Mouse (Mus musculus) spleen, embryonic (tissue): Measurements from ENCODE around the gene 1810030O07Rik.
"Not testable (repeated sequence)": the region's sequence is repeated elsewhere in the genome, so short reads cannot be mapped to it uniquely, and the experiment has no call there.

ENCODE experiments used
- CTCF ChIA-PET: fragments of 350-600 bp; sonication (Branson Sonifier 250); formaldehyde crosslinking; loops from one replicate; lab custom pipeline; 2022; lab: Charles Lee

Gene 1810030O07Rik

DNA sequence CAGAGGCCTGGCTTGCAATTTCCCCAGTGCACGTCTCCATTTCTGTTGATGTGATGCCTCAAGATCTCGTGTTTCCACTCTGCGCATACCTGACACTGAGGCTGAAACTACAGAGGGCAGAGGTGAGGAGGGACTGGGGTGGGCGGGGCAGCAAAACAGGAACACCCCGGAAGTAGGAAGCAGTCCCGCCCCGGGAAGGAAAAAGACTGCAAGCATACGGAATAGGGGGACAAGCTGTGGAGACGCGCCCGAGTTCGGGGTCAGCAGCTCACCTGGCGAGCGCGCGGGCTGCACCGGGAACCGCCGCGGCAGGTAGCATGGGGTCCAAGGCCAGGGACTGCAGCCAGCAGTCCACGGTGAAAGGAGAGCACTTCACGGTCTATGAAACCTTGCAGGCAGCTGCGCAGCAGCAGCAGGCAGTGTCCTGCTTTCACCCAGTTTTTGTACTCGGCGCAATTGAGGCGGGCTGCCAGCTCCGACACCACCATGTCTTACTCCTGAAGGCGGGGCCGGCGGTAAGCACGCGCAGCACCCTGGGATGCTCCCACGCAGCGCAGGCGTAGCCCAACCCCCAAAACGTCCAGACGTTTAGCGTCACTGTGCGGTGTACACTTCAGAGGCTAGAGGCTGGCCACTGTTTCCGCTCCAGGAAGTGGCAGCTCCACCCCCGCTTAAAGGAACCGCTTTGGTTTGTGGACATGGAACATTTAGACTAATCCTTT is at the start of gene 1810030O07Rik:
1810030O07Rik (minus strand) TSS at position 615 of the 722 bp plus-strand sequence.
- CTCF ChIA-PET, result interaction anchor here (0.6 kb wide), 1 partner anchor 186 kb away, joined by 5 read pairs; no protein-coding TSS in a partner anchor

GRCm38 (mm10) chrX:12716036-12716435 is 42.6 kb upstream of the 1810030O07Rik start:
- CTCF ChIA-PET, result no interaction called here

DNA sequence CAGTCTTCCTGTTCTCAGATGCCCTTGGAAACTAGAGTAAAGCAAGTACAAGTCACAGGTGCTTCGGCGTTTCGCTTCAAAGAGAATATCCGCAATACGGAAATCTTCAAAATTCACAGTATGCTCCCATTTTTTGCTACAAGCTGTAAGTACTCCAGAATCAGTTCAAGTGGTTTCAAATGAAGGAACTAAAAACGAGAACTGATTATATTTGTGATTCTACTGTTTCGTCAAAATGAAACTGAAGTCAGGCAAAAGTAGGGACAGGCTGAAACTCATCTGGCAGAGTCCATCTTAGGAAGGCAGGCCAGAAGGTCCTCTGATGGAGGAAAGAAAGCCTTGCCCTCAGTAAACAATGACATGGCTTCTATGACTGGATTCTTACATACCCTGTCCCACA is 40.3 kb upstream of the 1810030O07Rik start:
- CTCF ChIA-PET, result no interaction called here

- CTCF ChIA-PET, result no interaction called here
These were observed 13.4 kb upstream of the 1810030O07Rik start for GRCm38 (mm10) chrX:12686910-12687309.

GRCm38 (mm10) chrX:12686071-12686470 is 12.6 kb upstream of the 1810030O07Rik start:
- CTCF ChIA-PET, result no interaction called here

- CTCF ChIA-PET, result no interaction called here
These were observed 3.9 kb upstream of the 1810030O07Rik start for GRCm38 (mm10) chrX:12677396-12677795.

DNA sequence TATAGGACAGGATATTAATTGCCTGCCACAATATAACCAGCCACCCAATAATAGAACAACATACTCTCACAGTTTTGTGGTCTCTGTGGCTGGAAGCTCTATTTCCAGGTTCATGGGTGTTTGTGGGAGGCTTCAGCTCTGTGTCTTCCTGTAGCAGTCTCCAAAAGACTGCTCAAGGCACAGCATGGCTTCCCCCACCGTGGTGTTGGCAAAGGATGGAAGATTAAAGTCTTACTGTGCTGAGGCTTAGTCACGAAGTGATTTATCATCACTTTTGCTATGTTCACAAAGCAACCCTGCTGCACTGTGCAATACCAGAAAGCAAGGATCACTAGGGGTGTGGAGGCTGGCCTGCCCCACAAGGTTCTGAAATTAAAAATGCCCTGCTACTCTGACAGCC is 19.6 kb downstream of the 1810030O07Rik start:
- CTCF ChIA-PET, result no interaction called here

DNA sequence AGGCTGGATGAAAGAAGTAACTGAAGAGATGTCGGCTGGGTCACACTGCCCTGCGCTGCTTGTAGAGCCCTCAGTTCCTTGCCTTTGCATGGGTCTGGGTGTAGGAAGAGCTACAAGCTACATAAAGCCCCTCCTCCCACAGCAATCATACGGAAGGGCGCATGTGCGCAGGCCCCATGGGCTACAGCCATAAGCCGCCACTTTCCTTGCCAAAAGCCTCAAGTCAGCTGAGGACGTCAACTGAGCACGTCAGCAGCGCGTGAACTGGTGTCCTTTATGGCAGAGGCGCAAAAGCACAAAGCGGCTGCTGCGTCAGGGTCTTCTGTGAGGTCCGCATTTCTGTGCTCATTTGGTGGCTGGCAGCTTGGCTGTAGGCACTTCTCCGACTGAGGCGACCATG is 21.6 kb downstream of the 1810030O07Rik start:
- CTCF ChIA-PET, result no interaction called here

DNA sequence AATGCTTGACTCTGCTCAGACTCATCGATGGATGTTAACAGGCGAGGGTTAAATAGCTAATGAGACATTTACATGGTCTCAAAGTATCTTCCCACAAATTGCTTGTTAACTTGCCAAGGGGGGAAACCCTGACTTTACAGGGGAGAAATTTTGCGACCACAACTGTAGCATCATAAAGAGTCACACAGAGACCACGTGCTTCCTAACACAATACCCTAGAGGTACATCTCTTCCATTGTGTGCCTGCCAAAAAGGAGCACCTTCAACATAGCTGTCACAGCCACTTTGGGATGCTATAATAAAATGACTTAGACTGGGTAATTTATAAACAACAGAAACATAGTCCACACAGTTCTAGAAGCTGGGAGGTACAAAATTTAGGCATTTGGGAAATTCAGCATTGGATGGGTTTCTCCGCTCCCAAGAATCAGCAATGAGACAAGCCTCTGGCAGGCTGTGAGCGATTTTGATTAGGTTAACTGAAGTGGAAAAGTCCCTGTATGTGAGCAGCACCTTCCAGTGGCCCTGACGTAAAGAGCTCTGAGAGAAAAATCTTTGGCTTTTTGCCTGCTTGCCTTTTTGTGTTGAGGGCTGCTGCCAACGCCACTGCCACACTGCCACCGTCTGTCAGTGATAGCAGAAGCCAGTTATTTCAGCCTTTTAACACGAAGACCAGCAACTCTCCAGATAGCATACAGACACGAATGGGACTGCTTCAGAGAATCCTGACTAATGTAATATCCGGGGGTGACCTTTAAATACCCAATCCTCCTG is 27.8 kb downstream of the 1810030O07Rik start:
- CTCF ChIA-PET, result no interaction called here

- CTCF ChIA-PET, result interaction anchor here (0.7 kb wide), 1 partner anchor 23 kb away, joined by 7 read pairs; no protein-coding TSS in a partner anchor
These were observed 28.5 kb downstream of the 1810030O07Rik start for GRCm38 (mm10) chrX:12644976-12645375.

GRCm38 (mm10) chrX:12625131-12625530 is 48.3 kb downstream of the 1810030O07Rik start:
- CTCF ChIA-PET, result no interaction called here

GRCm38 (mm10) chrX:12612360-12612759 is 61.1 kb downstream of the 1810030O07Rik start:
- CTCF ChIA-PET, result not testable (repeated sequence)

DNA sequence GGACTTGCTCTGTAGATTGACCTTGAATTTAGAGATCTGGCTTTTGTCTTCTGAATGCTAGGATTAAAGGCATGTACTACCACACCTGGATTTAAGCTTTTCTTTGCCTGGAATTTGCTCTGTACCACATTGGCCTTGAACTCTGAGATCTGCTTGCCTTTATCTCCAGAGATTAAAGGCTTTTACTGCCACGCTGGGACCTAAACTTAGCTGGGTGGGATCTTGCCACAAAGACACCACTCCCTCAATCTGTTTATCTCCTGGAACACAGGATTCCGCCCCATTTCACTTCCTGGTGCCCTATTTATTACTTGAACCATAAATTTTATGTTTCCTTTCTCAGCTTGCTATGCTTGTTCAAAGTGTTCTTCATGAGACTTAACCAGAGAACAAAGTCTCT is 62.3 kb downstream of the 1810030O07Rik start:
- CTCF ChIA-PET, result no interaction called here

- CTCF ChIA-PET, result not testable (repeated sequence)
These were observed 62.9 kb downstream of the 1810030O07Rik start for GRCm38 (mm10) chrX:12610541-12610940.
